Mouse (Mus musculus) hindlimb bud, embryonic 11.5 days (tissue): Measurements from ENCODE around the gene Rack1.
"Not testable (repeated sequence)": the region's sequence is repeated elsewhere in the genome, so short reads cannot be mapped to it uniquely, and the experiment has no call there.

Experiments
- DNase-seq: peaks from one replicate; pipeline ENCODE4 v3.0.0-alpha.2; 2012; ENCODE audit warnings: low read depth, low spot score; ENCODE audit errors: extremely low spot score

Gene Rack1

GRCm38 (mm10) chr11:48799921-48800701, at the start of gene Rack1:
Gene Rack1 (plus strand): TSS chr11:48800332.
- no peak for DNase-seq

- no peak for DNase-seq
Observed at GRCm38 (mm10) chr11:48750428-48750827, 49.7 kb upstream of the Rack1 start.

- not testable (repeated sequence) for DNase-seq
Observed at GRCm38 (mm10) chr11:48753534-48753933, 46.6 kb upstream of the Rack1 start.

GRCm38 (mm10) chr11:48759021-48759420, 41.1 kb upstream of the Rack1 start:
- DNase-seq = no peak

- DNase-seq = no peak
Observed at GRCm38 (mm10) chr11:48764119-48764518, 36.0 kb upstream of the Rack1 start.

GRCm38 (mm10) chr11:48767195-48767876, 32.8 kb upstream of the Rack1 start:
- DNase-seq = no peak

GRCm38 (mm10) chr11:48771691-48772090, 28.4 kb upstream of the Rack1 start:
- DNase-seq = no peak

GRCm38 (mm10) chr11:48774443-48775298, 25.5 kb upstream of the Rack1 start:
- DNase-seq = no peak

- DNase-seq = no peak
Observed at GRCm38 (mm10) chr11:48775483-48775882, 24.6 kb upstream of the Rack1 start.

GRCm38 (mm10) chr11:48776664-48777063, 23.5 kb upstream of the Rack1 start:
- DNase-seq = no peak

- no peak for DNase-seq
Observed at GRCm38 (mm10) chr11:48777303-48777702, 22.8 kb upstream of the Rack1 start.

- no peak for DNase-seq
Observed at GRCm38 (mm10) chr11:48779450-48779849, 20.7 kb upstream of the Rack1 start.

GRCm38 (mm10) chr11:48782243-48782642, 17.9 kb upstream of the Rack1 start:
- DNase-seq = no peak

GRCm38 (mm10) chr11:48787455-48788211, 12.5 kb upstream of the Rack1 start:
- DNase-seq = no peak

- DNase-seq = no peak
Observed at GRCm38 (mm10) chr11:48788311-48789089, 11.6 kb upstream of the Rack1 start.

- no peak for DNase-seq
Observed at GRCm38 (mm10) chr11:48789215-48789614, 10.9 kb upstream of the Rack1 start.

GRCm38 (mm10) chr11:48789973-48790823, 9.9 kb upstream of the Rack1 start:
- no peak for DNase-seq

- DNase-seq = no peak
Observed at GRCm38 (mm10) chr11:48790946-48791345, 9.2 kb upstream of the Rack1 start.

- not testable (repeated sequence) for DNase-seq
Observed at GRCm38 (mm10) chr11:48791894-48792293, 8.2 kb upstream of the Rack1 start.
